Mouse (Mus musculus): ENCODE measurements around the gene Aco1.

DNA sequence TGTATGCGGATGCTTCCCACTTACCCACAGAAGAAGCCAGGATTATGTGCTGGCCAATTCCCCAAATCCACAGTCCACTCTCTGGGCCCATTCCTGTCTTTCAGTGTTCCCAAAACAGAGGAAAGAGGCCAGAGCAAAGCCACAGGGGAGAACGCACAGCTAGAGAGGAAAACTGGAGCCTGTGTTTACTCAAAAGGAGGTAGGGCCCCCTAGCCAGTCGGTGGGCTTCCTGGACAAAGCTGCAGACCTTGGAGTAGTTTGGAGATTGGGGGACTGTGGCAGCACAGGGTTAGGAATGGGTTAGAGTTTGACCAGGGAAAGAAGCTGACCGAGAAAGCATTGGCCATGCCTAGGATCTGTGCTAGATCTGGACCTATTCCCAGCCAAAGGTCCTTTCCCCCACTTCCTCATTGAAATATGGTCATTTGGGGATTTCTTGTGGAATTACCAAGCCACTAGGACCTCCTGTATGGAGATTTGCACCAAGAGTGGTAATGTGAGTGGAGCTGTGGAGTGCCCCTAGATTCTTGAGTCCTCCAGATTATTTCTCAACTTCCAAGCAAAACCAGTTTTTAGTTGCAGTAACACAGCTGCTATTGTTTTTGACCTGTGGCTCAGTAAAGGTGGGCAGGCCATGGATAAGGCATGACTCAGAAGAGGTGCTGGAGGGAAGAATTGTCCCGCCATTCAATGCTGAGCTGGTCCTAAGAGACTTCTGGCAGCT, 14.8 kb downstream of the Aco1 start:
- no peak for TF ChIP-seq CTCF (IDR thresholded peaks at IDR 0.05; ENCODE audit: low read depth, low read length)
- no peak for TF ChIP-seq POLR2A (IDR thresholded peaks at IDR 0.05; ENCODE audit: extremely low read depth, insufficient read depth, low read length)

Measured in liver, adult 2 months (tissue).